Mouse (Mus musculus): Measurements from ENCODE around the gene Vmn2r102. TPM values are rescaled to one million over a fixed set of nuclear protein-coding genes. Genes with fewer than 3 reads are reported as not detected.

Vmn2r102 gene
- under 0.01 TPM in 1 of 2 replicates, not detected in the other for total RNA-seq (2017)

DNA sequence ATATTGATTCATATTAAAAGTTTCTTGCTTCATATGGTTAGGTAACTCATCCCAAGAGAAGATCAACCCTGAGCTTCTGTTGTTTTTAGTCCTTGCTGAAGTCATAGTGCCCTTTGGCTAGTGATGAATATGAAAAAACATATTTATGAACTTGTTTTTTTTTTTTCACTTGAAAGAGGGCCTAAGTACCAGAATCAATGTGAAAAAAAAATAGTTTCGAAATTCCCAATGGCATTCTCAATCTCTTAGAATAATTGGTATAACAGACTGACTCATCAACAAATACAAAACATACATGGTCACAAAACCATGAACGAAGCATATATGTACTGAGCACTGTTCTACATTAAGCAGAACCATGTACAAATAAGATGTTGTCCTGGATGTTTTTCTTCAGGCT, at the start of gene Vmn2r102:
Gene Vmn2r102 (plus strand): TSS at position 301 of the 400 bp plus-strand sequence.
- no peak for ATAC-seq (ENCODE audit: extremely low read depth, insufficient number of reproducible peaks, low FRiP score, poor library complexity, severe bottlenecking)

- ATAC-seq (ENCODE audit: extremely low read depth, insufficient number of reproducible peaks, low FRiP score, poor library complexity, severe bottlenecking), result no peak
These were observed 30.8 kb upstream of the Vmn2r102 start for GRCm38 (mm10) chr17:19629328-19629727.

DNA sequence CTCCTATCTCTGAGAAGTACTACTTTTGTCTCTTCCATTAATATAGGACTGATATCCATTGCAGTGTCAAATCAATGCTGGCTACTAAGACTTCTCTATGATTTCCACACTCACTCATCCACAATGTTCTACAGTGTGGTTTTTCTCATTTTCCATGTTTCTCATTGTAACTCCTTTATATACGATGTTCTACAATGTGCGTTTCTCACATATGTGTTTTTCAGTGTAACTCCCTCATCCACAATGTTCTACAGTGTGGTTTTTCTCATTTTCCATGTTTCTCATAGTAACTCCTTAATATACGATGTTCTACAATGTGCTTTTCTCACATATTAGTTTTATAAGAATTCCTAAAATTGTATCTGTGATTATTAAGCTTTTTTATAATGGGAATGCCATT, 1.7 kb upstream of the Vmn2r102 start:
- ATAC-seq (ENCODE audit: extremely low read depth, insufficient number of reproducible peaks, low FRiP score, poor library complexity, severe bottlenecking), result peak; percentile 48; the same call in 1 of the 2 replicates

- ATAC-seq (ENCODE audit: extremely low read depth, insufficient number of reproducible peaks, low FRiP score, poor library complexity, severe bottlenecking), result no peak
These were observed 31.9 kb downstream of the Vmn2r102 start for GRCm38 (mm10) chr17:19692062-19692461.

Other genes starting within 250 kb of the Vmn2r102 start
- gene Vmn2r100, start 155.6 kb upstream of the Vmn2r102 start, total RNA-seq (2017), result not detected in 2 replicates
- gene Vmn2r101, start 83.1 kb upstream of the Vmn2r102 start, total RNA-seq (2017), result 0.12 TPM in 1 of 2 replicates, not detected in the other
- not detected in 2 replicates for gene Vmn2r103, start 113.0 kb downstream of the Vmn2r102 start, total RNA-seq (2017)